19 mouse cellular contexts compared by ENCODE assay signal in the genomic region with DNA sequence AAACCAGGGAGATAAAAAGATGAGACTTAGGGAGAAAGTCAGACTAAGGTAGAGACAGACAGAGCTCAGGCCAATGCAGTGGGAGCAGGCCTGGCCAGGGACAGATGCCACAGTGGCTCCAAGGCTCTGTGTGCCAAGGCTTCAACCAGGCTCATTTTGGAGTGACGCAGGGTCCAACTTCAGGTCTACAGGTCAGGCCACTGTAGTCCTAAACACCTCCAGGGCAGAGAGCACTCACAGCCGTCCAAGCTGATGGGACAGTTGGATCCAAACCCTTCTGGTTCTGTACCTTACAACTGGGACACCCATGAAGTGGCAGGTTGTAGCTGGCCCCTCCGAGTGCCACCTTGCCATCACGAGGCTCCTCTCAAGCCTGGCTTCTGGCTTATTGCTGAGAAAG. TPM values are rescaled to one million over a fixed set of nuclear protein-coding genes. Genes with fewer than 3 reads are reported as not detected.
DNase-seq lines count a peak whose midpoint lies in the region; ATAC-seq and TF ChIP-seq lines count a peak whose summit lies in the region.
"Had no signal": no experiment of that assay in that cellular context is flagged by ENCODE, and none has a peak within 500 bp of the region (broad histone marks: within the 10 kb centered on the region; RNA-seq: fewer than 3 reads in every experiment).

No protein-coding gene starts in this region.

- DNase-seq in kidney, adult 2 months, result peak; percentile 71
- no peak for DNase-seq in kidney, postnatal 10 days
- DNase-seq in liver, embryonic 13.5 days, result no peak
- no peak for DNase-seq in liver, postnatal 0 days
- no peak for DNase-seq in ovary, postnatal 36 days (ENCODE audit: low spot score)
- DNase-seq: adrenal gland, postnatal 36 days; cerebellum, postnatal 25 days; left cerebral cortex, postnatal 4 days; lung, adult 2 months; right cerebral cortex, postnatal 14 days; thymus, postnatal 36 days had no signal

- H3K4me3 ChIP-seq in kidney, adult 2 months (ENCODE audit: insufficient read depth, low read depth, low read length), result peak overlapping the region; percentile 83; the same call in 1 of the 2 replicates
- no peak overlapping the region for H3K4me3 ChIP-seq in liver, embryonic 13.5 days (replicated peaks)
- H3K4me3 ChIP-seq in liver, embryonic 12.5 days, result no peak overlapping the region
- peak overlapping the region; percentile 79 for H3K4me3 ChIP-seq in bone marrow macrophage, adult 2 months (ENCODE audit: insufficient read depth, low read length)
- H3K4me3 ChIP-seq in liver, postnatal 0 days (ENCODE audit: low read depth, low read length), result no peak overlapping the region
- H3K4me3 ChIP-seq: erythroblast, embryonic 14.5 days had no signal

- TF ChIP-seq CTCF in kidney, adult 2 months (conservative IDR thresholded peaks at IDR 0.05; ENCODE audit: insufficient read depth, insufficient read length, low read depth, low read length), result no peak
- TF ChIP-seq CTCF in bone marrow macrophage, adult 2 months (IDR thresholded peaks at IDR 0.05; ENCODE audit: low read depth, low read length), result no peak
- no peak for TF ChIP-seq CTCF in liver, postnatal 0 days (IDR thresholded peaks at IDR 0.05; ENCODE audit: low read depth)

- no peak for TF ChIP-seq EP300 in liver, postnatal 0 days (IDR thresholded peaks at IDR 0.05; ENCODE audit: low read depth)

- no peak for TF ChIP-seq POLR2A in kidney, adult 2 months (IDR thresholded peaks at IDR 0.05; ENCODE audit: low read depth, low read length)
- TF ChIP-seq POLR2A in bone marrow macrophage, adult 2 months (IDR thresholded peaks at IDR 0.05; ENCODE audit: borderline replicate concordance, low read depth, low read length), result no peak

- H3K4me2 ChIP-seq in liver, embryonic 13.5 days, result no peak overlapping the region
- no peak overlapping the region for H3K4me2 ChIP-seq in liver, embryonic 12.5 days
- H3K4me2 ChIP-seq in liver, postnatal 0 days (ENCODE audit: low read depth, low read length), result no peak overlapping the region

- no peak overlapping the region for H3K9ac ChIP-seq in liver, embryonic 13.5 days
- H3K9ac ChIP-seq in liver, embryonic 12.5 days, result no peak overlapping the region
- no peak overlapping the region for H3K9ac ChIP-seq in liver, postnatal 0 days (replicated peaks)

- H3K27ac ChIP-seq in kidney, adult 2 months (ENCODE audit: insufficient read depth, low read depth, low read length), result peak overlapping the region; percentile 86; the same call in 1 of the 2 replicates
- peak overlapping the region; percentile 53; the same call in 1 of the 2 replicates for H3K27ac ChIP-seq in liver, embryonic 13.5 days
- H3K27ac ChIP-seq in liver, embryonic 12.5 days, result no peak overlapping the region; the same call in 1 of the 2 replicates
- peak overlapping the region; percentile 99 for H3K27ac ChIP-seq in bone marrow macrophage, adult 2 months (ENCODE audit: insufficient read depth, low read depth, low read length)
- H3K27ac ChIP-seq in liver, postnatal 0 days (ENCODE audit: low read depth), result peak overlapping the region; percentile 95; the same call in 1 of the 2 replicates
- H3K27ac ChIP-seq: hindbrain, embryonic 10.5 days had no signal

- ATAC-seq in liver, embryonic 13.5 days (ENCODE audit: low read depth), result no peak
- no peak for ATAC-seq in liver, embryonic 12.5 days
- ATAC-seq in liver, postnatal 0 days, result no peak
- ATAC-seq: forebrain, embryonic 16.5 days had no signal

- H3K9me3 ChIP-seq in liver, embryonic 13.5 days (replicated peaks), result no peaks in the 10 kb centered on the region
- H3K9me3 ChIP-seq in liver, embryonic 12.5 days (replicated peaks), result no peaks in the 10 kb centered on the region
- H3K9me3 ChIP-seq in liver, postnatal 0 days (ENCODE audit: low read length), result no peaks in the 10 kb centered on the region
- H3K9me3 ChIP-seq: G1E; hindbrain, embryonic 10.5 days had no signal

- peaks cover 39% of the 10 kb centered on the region for H3K4me1 ChIP-seq in kidney, adult 2 months (ENCODE audit: control insufficient read depth, insufficient read depth, low read length)
- peaks cover 60% of the 10 kb centered on the region for H3K4me1 ChIP-seq in liver, embryonic 13.5 days (replicated peaks)
- peaks cover 66% of the 10 kb centered on the region for H3K4me1 ChIP-seq in liver, embryonic 12.5 days
- H3K4me1 ChIP-seq in bone marrow macrophage, adult 2 months (ENCODE audit: control insufficient read depth, insufficient read depth, low read length), result peaks cover 51% of the 10 kb centered on the region
- peaks cover 43% of the 10 kb centered on the region for H3K4me1 ChIP-seq in liver, postnatal 0 days (ENCODE audit: insufficient read depth)

- WGBS in kidney, adult 2 months, result 52% methylated on average over 4 of the region's 4 CpGs
- 73% methylated on average over 4 of the region's 4 CpGs for WGBS in liver, embryonic 13.5 days (ENCODE audit: insufficient replicate concordance)
- 74% methylated on average over 4 of the region's 4 CpGs for WGBS in liver, embryonic 12.5 days (ENCODE audit: insufficient replicate concordance)
- 85% methylated on average over 4 of the region's 4 CpGs for WGBS in liver, postnatal 0 days (ENCODE audit: insufficient replicate concordance)

- no peaks in the 10 kb centered on the region for H3K27me3 ChIP-seq in kidney, adult 2 months (replicated peaks; ENCODE audit: control insufficient read depth, insufficient read depth, low read length)
- peaks cover 13% of the 10 kb centered on the region; the same call in 1 of the 2 replicates for H3K27me3 ChIP-seq in liver, embryonic 13.5 days
- H3K27me3 ChIP-seq in liver, embryonic 12.5 days (replicated peaks), result peaks cover 8% of the 10 kb centered on the region
- peaks cover 2% of the 10 kb centered on the region for H3K27me3 ChIP-seq in liver, postnatal 0 days (ENCODE audit: insufficient read depth, low read length)

- H3K36me3 ChIP-seq in kidney, adult 2 months (ENCODE audit: control insufficient read depth, insufficient read depth, low read length), result peaks cover 2% of the 10 kb centered on the region; the same call in 1 of the 2 replicates
- peaks cover 15% of the 10 kb centered on the region for H3K36me3 ChIP-seq in liver, embryonic 13.5 days
- peaks cover 30% of the 10 kb centered on the region for H3K36me3 ChIP-seq in liver, embryonic 12.5 days
- peaks cover 19% of the 10 kb centered on the region for H3K36me3 ChIP-seq in liver, postnatal 0 days (replicated peaks; ENCODE audit: insufficient read depth, low read length)

RNA-seq across cellular contexts. Expression of gene Gm20431, which starts 3.3 kb away (rescaled TPM):
- polyA plus RNA-seq in kidney, adult 2 months (2012; rRNA removed), result 30.7 and 31.8 TPM in 2 replicates
- polyA plus RNA-seq in liver, embryonic 13.5 days (2015; fragmentation: Nextera tagmentation; extraction: Ambion mirVana), result 2.9 TPM in 1 of 2 replicates, not detected in the other
- 1.8 and 4.8 TPM in 2 replicates for polyA plus RNA-seq in liver, embryonic 12.5 days (2016; fragmentation: Nextera tagmentation; extraction: Ambion mirVana)
- polyA plus RNA-seq in bone marrow macrophage, adult 2 months (2012; ENCODE audit: insufficient read depth, insufficient read length, missing spikeins), result 13.5 and 19.6 TPM in 2 replicates
- 1.7 and 2.4 TPM in 2 replicates for polyA plus RNA-seq in liver, postnatal 0 days (2015; fragmentation: Nextera tagmentation; extraction: Ambion mirVana)
- polyA plus RNA-seq: erythroblast, embryonic 14.5 days; G1E; large intestine, adult 2 months; neural tube, embryonic 11.5 days had no signal

RNA-seq across cellular contexts. Expression of gene Ube2v1, which starts 26.1 kb away (rescaled TPM):
- 108 and 114 TPM in 2 replicates for polyA plus RNA-seq in kidney, adult 2 months (2012; rRNA removed)
- polyA plus RNA-seq in liver, embryonic 13.5 days (2015; fragmentation: Nextera tagmentation; extraction: Ambion mirVana), result 205 and 229 TPM in 2 replicates
- 256 and 259 TPM in 2 replicates for polyA plus RNA-seq in liver, embryonic 12.5 days (2016; fragmentation: Nextera tagmentation; extraction: Ambion mirVana)
- 132 and 166 TPM in 2 replicates for polyA plus RNA-seq in bone marrow macrophage, adult 2 months (2012; ENCODE audit: insufficient read depth, insufficient read length, missing spikeins)
- 122 TPM in 2 replicates for polyA plus RNA-seq in liver, postnatal 0 days (2015; fragmentation: Nextera tagmentation; extraction: Ambion mirVana)

RNA-seq across cellular contexts. Expression of gene Cebpb, which starts 30.7 kb away (rescaled TPM):
- 45.3 and 70.3 TPM in 2 replicates for polyA plus RNA-seq in kidney, adult 2 months (2012; rRNA removed)
- 6.3 and 7.4 TPM in 2 replicates for polyA plus RNA-seq in liver, embryonic 13.5 days (2015; fragmentation: Nextera tagmentation; extraction: Ambion mirVana)
- polyA plus RNA-seq in liver, embryonic 12.5 days (2016; fragmentation: Nextera tagmentation; extraction: Ambion mirVana), result 21.8 and 23.4 TPM in 2 replicates
- polyA plus RNA-seq in bone marrow macrophage, adult 2 months (2012; ENCODE audit: insufficient read depth, insufficient read length, missing spikeins), result 109 and 122 TPM in 2 replicates
- polyA plus RNA-seq in liver, postnatal 0 days (2015; fragmentation: Nextera tagmentation; extraction: Ambion mirVana), result 27.5 and 43.6 TPM in 2 replicates

RNA-seq across cellular contexts. Expression of gene Tmem189, which starts 31.6 kb away (rescaled TPM):
- 288 and 414 TPM in 2 replicates for polyA plus RNA-seq in kidney, adult 2 months (2012; rRNA removed)
- polyA plus RNA-seq in liver, embryonic 13.5 days (2015; fragmentation: Nextera tagmentation; extraction: Ambion mirVana), result 16.1 and 17.1 TPM in 2 replicates
- polyA plus RNA-seq in liver, embryonic 12.5 days (2016; fragmentation: Nextera tagmentation; extraction: Ambion mirVana), result 27.3 and 30.4 TPM in 2 replicates
- 129 and 138 TPM in 2 replicates for polyA plus RNA-seq in bone marrow macrophage, adult 2 months (2012; ENCODE audit: insufficient read depth, insufficient read length, missing spikeins)
- 9.8 and 10.1 TPM in 2 replicates for polyA plus RNA-seq in liver, postnatal 0 days (2015; fragmentation: Nextera tagmentation; extraction: Ambion mirVana)

Comparison
In these comparisons a context has a peak if more than half of its experiments do, and no peak if none do; other contexts are left out.
1. H3K4me3 ChIP-seq: peak in kidney, adult 2 months (single experiment) and bone marrow macrophage, adult 2 months (single experiment); none in liver, embryonic 13.5 days (single experiment), liver, embryonic 12.5 days (single experiment) and liver, postnatal 0 days (single experiment).